Mouse (Mus musculus) midbrain, postnatal 0 days (tissue): ENCODE measurements at regions not wholly inside any gene's neighbourhood (a gene's known extent, or its start where the extent isn't known, plus 50 kb on each side); places are given as distances from the start of the nearest gene placed in this dataset.

ENCODE experiments used
- ATAC-seq: fragments of 200-750 bp; cut with Nextera tagmentation; 2 replicates; pipeline ENCODE4 v1.8.0; 2017; ENCODE audit warnings: moderate number of reproducible peaks, mild to moderate bottlenecking, moderate TSS enrichment, moderate library complexity; ENCODE audit not compliant: low FRiP score
- DNase-seq: peaks from one replicate; pipeline ENCODE4 v3.0.0-alpha.2; 2015; ENCODE audit warnings: low spot score
- H3K27ac ChIP-seq: fragments of 300-500 bp; sonication (generic); 2 replicates; pipeline ENCODE4 v1.5.1; 2014; ENCODE audit warnings: low read depth, mild to moderate bottlenecking, low read length, mixed read lengths
- H3K27me3 ChIP-seq: fragments of 300-500 bp; sonication (generic); 2 replicates; pipeline ENCODE4 v1.6.1; 2014; ENCODE audit warnings: low read length, control low read depth, mixed read lengths; ENCODE audit not compliant: insufficient read depth
- H3K36me3 ChIP-seq: fragments of 300-500 bp; sonication (generic); 2 replicates; pipeline ENCODE4 v1.6.1; 2014; ENCODE audit warnings: low read length, control low read depth, mixed read lengths; ENCODE audit not compliant: insufficient read depth
- H3K4me1 ChIP-seq: fragments of 300-500 bp; sonication (generic); 2 replicates; pipeline ENCODE4 v1.6.1; 2014; ENCODE audit warnings: mild to moderate bottlenecking, control low read depth, antibody characterized with exemption, low read length, mixed read lengths; ENCODE audit not compliant: insufficient read depth
- H3K4me2 ChIP-seq: fragments of 300-500 bp; sonication (generic); 2 replicates; pipeline ENCODE4 v1.6.1; 2014; ENCODE audit warnings: low read depth, mild to moderate bottlenecking, low read length, mixed read lengths; ENCODE audit not compliant: poor library complexity, severe bottlenecking
- H3K4me3 ChIP-seq: fragments of 300-500 bp; sonication (generic); 2 replicates; pipeline ENCODE4 v1.5.1; 2014; ENCODE audit warnings: low read depth, mild to moderate bottlenecking, low read length, moderate library complexity
- H3K9ac ChIP-seq: fragments of 300-500 bp; sonication (generic); replicated peaks from 2 replicates; pipeline ENCODE4 v1.6.1; 2014; ENCODE audit warnings: mild to moderate bottlenecking, low read length, moderate library complexity, mixed read lengths; ENCODE audit not compliant: poor library complexity, severe bottlenecking
- H3K9me3 ChIP-seq: fragments of 300-500 bp; sonication (generic); 2 replicates; pipeline ENCODE4 v1.6.1; 2016; ENCODE audit warnings: low read length, control low read depth
- CTCF ChIP-seq: IDR thresholded peaks from 2 replicates; pipeline ENCODE4 v1.5.1; 2016; ENCODE audit warnings: antibody characterized with exemption, mild to moderate bottlenecking
- WGBS: fragments of 180-500 bp; shearing (Covaris S2); extraction: QIAGEN DNeasy Blood & Tissue Kit; methylation state at CpG from one replicate; pipeline ENCODE4 v1.1.7; 2014; 5-methylcytosine and 5-hydroxymethylcytosine counted together

DNA sequence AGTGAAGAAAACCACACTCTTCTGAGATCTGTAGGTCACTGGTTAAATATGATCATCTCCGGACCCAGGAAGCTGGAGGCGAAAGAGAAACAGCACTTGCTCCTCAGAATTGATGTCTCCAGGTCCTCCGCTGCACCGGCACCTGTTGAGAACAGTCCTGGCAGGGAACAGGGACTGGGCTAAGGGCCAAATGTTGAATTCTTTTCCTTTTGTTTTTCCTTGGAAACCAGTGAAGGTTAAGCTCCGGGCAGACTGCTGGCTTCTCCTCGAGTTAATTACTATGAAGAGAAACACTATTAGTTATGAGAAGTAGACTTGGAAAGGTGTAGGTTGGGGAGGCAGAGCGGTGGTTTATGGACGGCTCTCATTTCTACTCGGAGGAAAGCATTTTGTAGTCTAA, 242.7 kb downstream of the Rngtt start:
- Histone ChIP-seq H3K27me3 (no peaks in the 10 kb centered on the region), H3K4me2 (no peak overlapping the region), H3K36me3 (no peaks in the 10 kb centered on the region), H3K27ac (no peak overlapping the region), H3K4me3 (no peak overlapping the region), H3K9me3 (no peaks in the 10 kb centered on the region), H3K4me1 (no peaks in the 10 kb centered on the region), H3K9ac (no peak overlapping the region)
- WGBS, result 55% methylated on average over 9 of the region's 9 CpGs
- ATAC-seq, result no peak
- no peak for TF ChIP-seq CTCF
- no peak for DNase-seq

DNA sequence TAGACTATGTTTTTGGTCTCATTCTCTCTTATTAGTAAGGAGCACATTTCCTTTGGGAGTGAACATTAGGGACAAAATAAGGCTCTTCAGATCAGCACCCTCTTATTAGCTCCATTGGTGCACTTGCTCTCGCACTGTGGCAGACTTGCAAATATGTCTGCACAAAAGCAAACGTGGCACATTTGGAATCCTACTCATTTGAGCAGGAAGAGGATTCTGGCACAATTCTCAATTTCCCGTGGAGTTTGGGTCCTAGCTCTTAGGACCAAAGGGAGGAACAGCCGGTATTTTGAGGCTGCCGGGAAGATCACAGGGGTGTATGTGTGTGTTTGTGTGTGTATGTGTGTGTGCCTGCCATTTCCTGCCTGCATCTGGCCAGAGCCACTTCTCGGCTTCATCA, 244.5 kb downstream of the Rngtt start:
- TF ChIP-seq CTCF, result no peak
- DNase-seq (no peak), ATAC-seq (no peak)
- Histone ChIP-seq H3K9ac (no peak overlapping the region), H3K4me2 (no peak overlapping the region), H3K27me3 (no peaks in the 10 kb centered on the region), H3K9me3 (no peaks in the 10 kb centered on the region), H3K36me3 (no peaks in the 10 kb centered on the region), H3K27ac (no peak overlapping the region), H3K4me3 (no peak overlapping the region), H3K4me1 (no peaks in the 10 kb centered on the region)
- WGBS, result 25% methylated on average over 6 of the region's 6 CpGs

DNA sequence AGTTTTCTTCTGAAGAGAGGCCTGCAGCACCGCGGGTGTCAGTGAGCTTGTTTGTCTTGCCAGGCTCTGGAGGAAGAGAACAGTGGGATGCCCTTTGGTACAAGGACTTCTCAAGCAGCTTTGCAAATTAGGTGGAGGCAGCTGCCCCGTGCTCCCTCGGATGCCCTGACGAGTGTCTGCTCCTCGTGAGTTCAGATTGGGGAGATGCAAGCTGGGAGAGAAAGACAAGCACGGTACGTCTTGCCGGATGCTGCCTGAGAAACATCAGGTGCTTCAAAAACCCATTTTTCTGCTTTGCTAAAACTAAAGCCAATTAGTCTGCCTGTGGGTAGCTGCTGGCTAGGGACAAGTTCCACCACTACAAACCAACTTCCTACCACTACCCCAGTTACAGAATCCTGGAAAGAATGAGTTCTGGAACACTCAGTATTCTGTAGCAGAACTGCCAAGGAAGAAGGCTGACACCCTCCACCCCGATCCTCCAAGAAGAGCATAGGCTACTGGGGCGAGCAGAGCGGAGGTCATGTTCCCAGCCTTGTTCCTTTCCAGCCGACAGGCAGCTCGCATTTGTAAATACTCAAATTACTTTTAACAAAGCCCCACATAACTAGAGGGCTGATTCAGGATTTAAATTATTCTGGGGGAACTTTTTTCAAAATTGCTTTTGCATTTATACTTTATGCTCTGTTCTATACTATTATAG, 245.3 kb downstream of the Rngtt start:
- no peak overlapping the region for H3K9ac ChIP-seq
- no peak for TF ChIP-seq CTCF
- 13% methylated on average over 14 of the region's 14 CpGs for WGBS
- ATAC-seq (no peak), DNase-seq (no peak)
- H3K27ac ChIP-seq, result no peak overlapping the region
- H3K9me3 ChIP-seq, result no peaks in the 10 kb centered on the region
- peak overlapping the region; percentile 0; the same call in 1 of the 2 replicates for H3K4me2 ChIP-seq
- H3K27me3 ChIP-seq, result no peaks in the 10 kb centered on the region
- no peaks in the 10 kb centered on the region for H3K4me1 ChIP-seq
- H3K36me3 ChIP-seq, result no peaks in the 10 kb centered on the region
- H3K4me3 ChIP-seq, result no peak overlapping the region

DNA sequence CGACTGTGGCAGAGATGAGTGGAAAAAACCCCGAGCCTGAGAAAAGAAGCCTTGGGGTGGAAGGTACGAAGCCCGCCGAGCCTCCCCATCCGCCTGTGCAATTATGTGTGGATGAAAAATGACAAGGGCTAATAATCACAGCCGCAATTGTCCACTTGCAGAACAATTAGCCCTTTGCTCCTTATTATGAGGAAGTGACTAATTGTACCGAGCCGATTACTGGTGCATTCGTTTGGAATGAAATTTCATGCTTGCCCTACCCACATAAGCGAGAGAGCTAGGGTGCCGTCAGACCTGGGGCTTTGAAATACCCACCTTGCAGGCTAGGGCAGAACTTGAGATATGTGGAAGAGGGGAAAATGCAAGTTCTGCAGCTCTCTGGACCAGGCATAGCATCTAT, 245.9 kb downstream of the Rngtt start:
- ATAC-seq, result no peak
- WGBS, result 39% methylated on average over 12 of the region's 12 CpGs
- no peak for TF ChIP-seq CTCF
- H3K4me3 ChIP-seq, result no peak overlapping the region
- no peaks in the 10 kb centered on the region for H3K27me3 ChIP-seq
- H3K9me3 ChIP-seq, result no peaks in the 10 kb centered on the region
- no peak overlapping the region for H3K4me2 ChIP-seq
- DNase-seq, result no peak
- H3K4me1 ChIP-seq, result no peaks in the 10 kb centered on the region
- H3K36me3 ChIP-seq, result no peaks in the 10 kb centered on the region
- H3K9ac ChIP-seq, result no peak overlapping the region
- H3K27ac ChIP-seq, result no peak overlapping the region

DNA sequence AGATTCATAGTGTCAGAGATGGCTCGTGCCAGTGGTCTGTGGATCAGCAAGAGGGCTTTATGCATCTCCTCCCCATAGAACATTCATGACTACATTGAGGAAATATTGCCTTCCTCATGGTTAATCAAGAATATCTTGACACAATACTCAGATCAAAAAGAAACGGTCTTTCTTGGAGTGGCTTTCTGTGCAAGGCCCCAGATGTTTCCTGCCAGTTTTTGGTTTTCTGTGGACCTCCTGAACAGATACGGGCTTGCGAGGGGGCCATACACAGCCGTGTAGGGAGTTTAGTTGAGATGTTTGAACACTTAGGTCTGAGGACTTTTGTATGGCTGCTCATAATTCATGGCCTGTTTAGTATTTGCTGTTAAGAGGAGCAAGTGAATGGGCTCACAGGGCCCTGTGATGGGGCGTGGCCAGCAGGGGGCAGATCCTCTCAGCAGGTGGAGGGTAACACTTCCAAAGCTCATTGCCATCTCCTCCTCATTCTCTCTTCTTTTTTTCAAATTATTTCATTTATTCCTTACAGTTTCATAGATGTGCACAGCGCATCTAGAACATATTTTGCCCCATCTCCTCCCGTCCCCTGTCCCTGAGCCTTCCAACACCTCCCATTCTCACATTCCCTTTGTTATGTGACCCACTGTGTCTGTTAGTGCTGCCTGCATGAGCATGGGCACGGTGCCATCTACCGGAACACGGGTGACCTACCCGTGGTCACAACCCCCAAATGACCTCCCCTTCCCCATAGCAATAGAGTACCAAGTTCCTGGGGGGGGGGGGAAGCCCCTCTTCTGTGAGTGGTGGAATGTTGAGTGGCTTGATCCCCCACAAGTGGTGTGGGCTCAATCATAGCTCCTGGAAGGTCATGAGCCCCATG, 246.8 kb downstream of the Rngtt start:
- no peak overlapping the region for H3K27ac ChIP-seq
- no peak for TF ChIP-seq CTCF
- no peak for DNase-seq
- H3K4me2 ChIP-seq, result no peak overlapping the region
- H3K27me3 ChIP-seq, result no peaks in the 10 kb centered on the region
- H3K9ac ChIP-seq, result no peak overlapping the region
- no peaks in the 10 kb centered on the region for H3K36me3 ChIP-seq
- 79% methylated on average over 12 of the region's 12 CpGs for WGBS
- H3K4me1 ChIP-seq, result no peaks in the 10 kb centered on the region
- no peak for ATAC-seq
- no peaks in the 10 kb centered on the region for H3K9me3 ChIP-seq
- no peak overlapping the region for H3K4me3 ChIP-seq

DNA sequence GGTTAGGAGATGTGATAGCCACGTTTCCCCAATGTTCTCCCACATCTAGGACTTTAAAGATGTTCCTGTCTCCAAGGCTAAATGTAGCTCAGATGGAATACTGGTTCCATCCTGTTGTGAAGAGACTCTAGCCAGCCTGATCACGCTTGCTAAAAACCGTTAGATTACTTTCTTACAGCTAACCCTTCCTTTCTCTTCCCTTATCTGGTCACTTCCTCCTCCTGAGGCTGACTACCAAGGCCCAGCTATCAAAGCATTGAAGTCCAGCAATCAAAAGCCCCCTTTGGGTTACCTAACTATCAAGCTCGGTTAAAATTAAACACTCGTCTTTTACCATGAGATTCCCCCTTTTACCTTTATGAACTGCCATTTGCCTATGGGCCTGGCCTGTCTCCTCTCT, 260.2 kb downstream of the Rngtt start:
- no peak for DNase-seq
- no peaks in the 10 kb centered on the region for H3K36me3 ChIP-seq
- no peak overlapping the region for H3K4me2 ChIP-seq
- ATAC-seq, result no peak
- no peak overlapping the region for H3K27ac ChIP-seq
- TF ChIP-seq CTCF, result no peak
- no peaks in the 10 kb centered on the region for H3K27me3 ChIP-seq
- H3K4me3 ChIP-seq, result no peak overlapping the region
- WGBS, result 91% methylated on average over 5 of the region's 5 CpGs
- H3K4me1 ChIP-seq, result no peaks in the 10 kb centered on the region
- no peaks in the 10 kb centered on the region for H3K9me3 ChIP-seq
- no peak overlapping the region for H3K9ac ChIP-seq
